Mouse (Mus musculus): ENCODE measurements around the gene Agap3.

GRCm38 (mm10) chr5:24550598-24551316 lies 98.8 kb downstream of the Agap3 start:
- TF ChIP-seq CTCF (IDR thresholded peaks at IDR 0.05; ENCODE audit: extremely low read depth, insufficient read length, insufficient replicate concordance, low read depth, low read length) (no peak), POLR2A (IDR thresholded peaks at IDR 0.05; ENCODE audit: low read depth, low read length) (no peak)

Measured in small intestine, adult 2 months (tissue).